Mouse (Mus musculus) CH12.LX (cell line): ENCODE data around the gene Gm9573.

Source experiments
- CTCF ChIP-seq, 2 experiments: IDR thresholded peaks in 1 of 2; conservative IDR thresholded peaks in 1 of 2; 2 replicates each; pipeline ENCODE4 v1.5.1; 2011 to 2012; ENCODE audit warnings: low read depth in 2 of 2, low read length in 2 of 2, improper control_type of control experiment in 1 of 2, inconsistent platforms in 1 of 2, mild to moderate bottlenecking in 1 of 2, moderate library complexity in 1 of 2
- ETS1 ChIP-seq: conservative IDR thresholded peaks from 2 replicates; pipeline ENCODE4 v1.6.1; 2012; ENCODE audit warnings: low read depth, mild to moderate bottlenecking, inconsistent platforms, low read length, improper control_type of control experiment, moderate library complexity
- POLR2A ChIP-seq: IDR thresholded peaks from 2 replicates; pipeline ENCODE4 v1.6.1; 2011; ENCODE audit warnings: low read depth, mild to moderate bottlenecking, improper control_type of control experiment, low read length

GRCm38 (mm10) chr17:35587291-35587690, 39.1 kb downstream of the Gm9573 start:
- TF ChIP-seq ETS1 (no peak), CTCF (conservative IDR thresholded peaks at IDR 0.05 in 1 of 2, IDR thresholded peaks at IDR 0.05 in 1 of 2; ENCODE audit: low read depth in 2 of 2, low read length in 2 of 2) (no peak), POLR2A (no peak)
